Mouse (Mus musculus): ENCODE measurements at regions not wholly inside any gene's neighbourhood (a gene's known extent, or its start where the extent isn't known, plus 50 kb on each side); places are given as distances from the start of the nearest gene placed in this dataset.
A peak's percentile ranks its signal among the peaks of the same experiment; 100 is the strongest.

- Histone ChIP-seq H3K27ac (ENCODE audit: insufficient read depth, low read length) (no peak overlapping the region), H3K4me3 (ENCODE audit: extremely low read depth, insufficient read depth, insufficient read length) (no peak overlapping the region), H3K36me3 (ENCODE audit: control insufficient read depth, insufficient read depth, low read length) (no peaks in the 10 kb centered on the region), H3K27me3 (ENCODE audit: control insufficient read depth, insufficient read depth, low read length) (no peaks in the 10 kb centered on the region), H3K4me1 (ENCODE audit: control insufficient read depth, insufficient read depth, insufficient read length) (no peaks in the 10 kb centered on the region)
- 26% methylated on average over 25 of the region's 25 CpGs for WGBS
- peak in 1 of 2 experiments; percentile 41 for DNase-seq (ENCODE audit: low read depth in 1 of 2, low spot score in 2 of 2)
- TF ChIP-seq CTCF (IDR thresholded peaks at IDR 0.05; ENCODE audit: extremely low read depth, insufficient read depth, insufficient read length, insufficient replicate concordance) = peak; percentile 62
- no peak for TF ChIP-seq POLR2A (IDR thresholded peaks at IDR 0.05; ENCODE audit: low read depth, low read length)
These were observed 81.3 kb downstream of the Gm21962 start for GRCm38 (mm10) chr3:137752447-137753256.

GRCm38 (mm10) chr3:137753257-137753654, 81.9 kb downstream of the Gm21962 start:
- Histone ChIP-seq H3K27ac (ENCODE audit: insufficient read depth, low read length) (no peak overlapping the region), H3K4me3 (ENCODE audit: extremely low read depth, insufficient read depth, insufficient read length) (no peak overlapping the region), H3K27me3 (ENCODE audit: control insufficient read depth, insufficient read depth, low read length) (no peaks in the 10 kb centered on the region), H3K4me1 (ENCODE audit: control insufficient read depth, insufficient read depth, insufficient read length) (no peaks in the 10 kb centered on the region), H3K36me3 (ENCODE audit: control insufficient read depth, insufficient read depth, low read length) (no peaks in the 10 kb centered on the region)
- 56% methylated on average over 7 of the region's 7 CpGs for WGBS
- DNase-seq (ENCODE audit: low read depth in 1 of 2, low spot score in 2 of 2) = no peak
- TF ChIP-seq POLR2A (IDR thresholded peaks at IDR 0.05; ENCODE audit: low read depth, low read length) (no peak), CTCF (IDR thresholded peaks at IDR 0.05; ENCODE audit: extremely low read depth, insufficient read depth, insufficient read length, insufficient replicate concordance) (no peak)

GRCm38 (mm10) chr3:137755391-137755790, 84.1 kb downstream of the Gm21962 start:
- Histone ChIP-seq H3K36me3 (ENCODE audit: control insufficient read depth, insufficient read depth, low read length) (no peaks in the 10 kb centered on the region), H3K27ac (ENCODE audit: insufficient read depth, low read length) (no peak overlapping the region), H3K27me3 (ENCODE audit: control insufficient read depth, insufficient read depth, low read length) (no peaks in the 10 kb centered on the region; the same call in 1 of the 2 replicates), H3K4me3 (ENCODE audit: extremely low read depth, insufficient read depth, insufficient read length) (no peak overlapping the region), H3K4me1 (ENCODE audit: control insufficient read depth, insufficient read depth, insufficient read length) (no peaks in the 10 kb centered on the region)
- TF ChIP-seq CTCF (IDR thresholded peaks at IDR 0.05; ENCODE audit: extremely low read depth, insufficient read depth, insufficient read length, insufficient replicate concordance) (no peak), POLR2A (IDR thresholded peaks at IDR 0.05; ENCODE audit: low read depth, low read length) (no peak)
- DNase-seq (ENCODE audit: low read depth in 1 of 2, low spot score in 2 of 2) = no peak
- WGBS = 74% methylated on average over 5 of the region's 5 CpGs

- H3K36me3 ChIP-seq (ENCODE audit: control insufficient read depth, insufficient read depth, low read length) = no peaks in the 10 kb centered on the region
- DNase-seq (ENCODE audit: low read depth in 1 of 2, low spot score in 2 of 2) = no peak
- 55% methylated on average over 14 of the region's 14 CpGs for whole genome bisulfite sequencing
These were observed 91.0 kb downstream of the Gm21962 start for GRCm38 (mm10) chr3:137762213-137762884.

GRCm38 (mm10) chr3:137763406-137763805, 92.1 kb downstream of the Gm21962 start:
- WGBS = 89% methylated on average over 5 of the region's 5 CpGs
- DNase-seq (ENCODE audit: low read depth in 1 of 2, low spot score in 2 of 2) = no peak
- TF ChIP-seq POLR2A (IDR thresholded peaks at IDR 0.05; ENCODE audit: low read depth, low read length) (no peak), CTCF (IDR thresholded peaks at IDR 0.05; ENCODE audit: extremely low read depth, insufficient read depth, insufficient read length, insufficient replicate concordance) (no peak)
- Histone ChIP-seq H3K4me1 (ENCODE audit: control insufficient read depth, insufficient read depth, insufficient read length) (no peaks in the 10 kb centered on the region), H3K36me3 (ENCODE audit: control insufficient read depth, insufficient read depth, low read length) (no peaks in the 10 kb centered on the region), H3K4me3 (ENCODE audit: extremely low read depth, insufficient read depth, insufficient read length) (no peak overlapping the region), H3K27ac (ENCODE audit: insufficient read depth, low read length) (no peak overlapping the region), H3K27me3 (ENCODE audit: control insufficient read depth, insufficient read depth, low read length) (no peaks in the 10 kb centered on the region; the same call in 1 of the 2 replicates)

More at GRCm38 (mm10) chr3:137762213-137762884, 91.0 kb downstream of the Gm21962 start:
- no peak overlapping the region for H3K4me3 ChIP-seq (ENCODE audit: extremely low read depth, insufficient read depth, insufficient read length)
- H3K4me1 ChIP-seq (ENCODE audit: control insufficient read depth, insufficient read depth, insufficient read length) = no peaks in the 10 kb centered on the region
- TF ChIP-seq CTCF (IDR thresholded peaks at IDR 0.05; ENCODE audit: extremely low read depth, insufficient read depth, insufficient read length, insufficient replicate concordance) = no peak
- no peak for TF ChIP-seq POLR2A (IDR thresholded peaks at IDR 0.05; ENCODE audit: low read depth, low read length)
- H3K27ac ChIP-seq (ENCODE audit: insufficient read depth, low read length) = no peak overlapping the region
- no peaks in the 10 kb centered on the region; the same call in 1 of the 2 replicates for H3K27me3 ChIP-seq (ENCODE audit: control insufficient read depth, insufficient read depth, low read length)

GRCm38 (mm10) chr3:137768627-137769026, 95.7 kb upstream of the H2afz start:
- Histone ChIP-seq H3K27ac (ENCODE audit: insufficient read depth, low read length) (no peak overlapping the region), H3K4me1 (ENCODE audit: control insufficient read depth, insufficient read depth, insufficient read length) (no peaks in the 10 kb centered on the region), H3K27me3 (ENCODE audit: control insufficient read depth, insufficient read depth, low read length) (no peaks in the 10 kb centered on the region), H3K36me3 (ENCODE audit: control insufficient read depth, insufficient read depth, low read length) (no peaks in the 10 kb centered on the region), H3K4me3 (ENCODE audit: extremely low read depth, insufficient read depth, insufficient read length) (no peak overlapping the region)
- TF ChIP-seq POLR2A (IDR thresholded peaks at IDR 0.05; ENCODE audit: low read depth, low read length) = no peak
- TF ChIP-seq CTCF (IDR thresholded peaks at IDR 0.05; ENCODE audit: extremely low read depth, insufficient read depth, insufficient read length, insufficient replicate concordance) = no peak
- no peak for DNase-seq (ENCODE audit: low read depth in 1 of 2, low spot score in 2 of 2)
- WGBS = 89% methylated on average over 4 of the region's 4 CpGs

All from spleen, adult 2 months (tissue).